Mouse (Mus musculus): ENCODE measurements around the gene Olfr553.
A peak's percentile ranks its signal among the peaks of the same experiment; 100 is the strongest.
"Not testable (repeated sequence)": the region's sequence is repeated elsewhere in the genome, so short reads cannot be mapped to it uniquely, and the experiment has no call there.

Gene Olfr553

DNA sequence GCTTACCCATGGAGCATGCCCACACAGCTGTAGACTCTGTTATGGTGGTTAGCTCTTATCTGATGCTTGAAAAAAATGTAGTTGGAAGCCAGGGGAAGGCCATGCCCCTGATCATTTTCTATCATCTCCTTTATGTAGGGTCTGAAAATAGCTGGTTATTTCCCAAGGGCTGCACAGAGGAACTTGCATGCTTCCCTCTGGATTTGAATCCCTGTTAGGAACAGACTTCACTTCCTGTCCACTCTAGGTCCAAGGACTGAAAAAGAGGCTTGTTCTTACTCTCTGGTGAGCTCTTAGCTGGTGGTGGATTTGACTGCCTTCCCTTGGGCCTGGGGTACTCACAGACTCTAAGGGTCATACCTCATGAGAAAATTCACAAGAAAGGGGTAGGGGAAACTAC lies at the start of gene Olfr553:
Gene Olfr553, minus strand, starts transcription at position 101 of the 400 bp plus-strand sequence.
- DNase-seq, result no peak

DNA sequence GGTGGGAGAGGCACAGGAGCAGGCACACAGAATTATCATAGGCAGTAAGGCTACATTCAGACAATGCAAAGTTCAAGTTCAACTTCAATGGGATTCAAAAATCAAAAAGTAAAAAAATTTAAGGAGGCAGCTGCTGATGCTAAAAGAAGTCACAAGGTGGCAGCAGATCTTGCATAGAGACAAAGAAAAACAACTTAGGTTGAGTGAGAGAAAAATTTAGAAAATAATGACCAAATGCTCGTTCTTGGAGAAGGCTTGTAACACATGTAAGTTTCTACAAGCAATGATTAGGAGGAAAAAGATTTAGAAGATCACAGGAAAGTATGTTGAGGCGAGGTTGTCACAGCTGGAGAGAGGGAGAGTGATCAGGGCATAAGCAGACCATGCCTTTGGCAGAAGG lies 47.4 kb upstream of the Olfr553 start:
- peak; percentile 12 to 18 for DNase-seq

DNA sequence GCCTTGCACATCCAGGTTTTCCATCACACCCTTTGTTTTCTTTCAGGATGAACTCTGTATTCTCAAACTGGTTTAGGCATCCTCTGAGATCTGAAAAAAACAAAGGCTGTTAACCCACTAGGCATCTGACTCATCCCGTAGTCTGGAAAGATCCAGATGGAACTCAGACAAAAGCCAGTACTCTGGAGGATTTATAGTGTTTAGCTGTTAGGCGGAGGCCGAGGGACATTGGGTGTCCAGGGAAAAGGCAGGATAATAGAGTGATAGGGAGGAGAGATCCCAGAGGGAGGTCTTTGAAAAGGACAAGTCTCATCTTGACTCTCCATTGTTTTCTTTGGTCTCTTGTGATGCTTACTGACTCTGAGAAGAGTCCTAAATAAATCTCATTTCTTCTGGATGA lies 46.6 kb upstream of the Olfr553 start, which contains the start of gene Olfr556:
Gene Olfr556, plus strand, starts transcription at position 301 of the 400 bp plus-strand sequence.
- no peak for DNase-seq

DNA sequence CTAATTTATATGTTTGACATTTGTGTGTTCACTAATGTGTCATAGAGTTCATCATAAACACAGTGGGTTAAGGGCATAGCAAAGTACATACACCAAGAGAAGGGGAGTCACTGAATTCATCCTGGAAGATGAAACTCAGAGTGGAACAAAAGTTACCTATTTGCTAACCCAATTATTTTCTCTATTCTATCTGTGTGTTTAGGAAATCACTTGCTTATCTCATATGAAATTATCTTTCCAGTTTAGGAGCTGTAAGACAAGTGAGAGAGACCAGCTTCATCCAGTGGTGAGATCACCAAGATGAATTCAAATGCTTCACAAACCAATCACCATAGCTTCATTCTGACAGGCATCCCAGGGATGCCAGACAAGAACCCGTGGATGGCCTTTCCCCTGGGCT lies 40.5 kb upstream of the Olfr553 start, which contains the start of gene Olfr555:
Gene Olfr555, plus strand, starts transcription at position 301 of the 400 bp plus-strand sequence.
- DNase-seq, result no peak

DNA sequence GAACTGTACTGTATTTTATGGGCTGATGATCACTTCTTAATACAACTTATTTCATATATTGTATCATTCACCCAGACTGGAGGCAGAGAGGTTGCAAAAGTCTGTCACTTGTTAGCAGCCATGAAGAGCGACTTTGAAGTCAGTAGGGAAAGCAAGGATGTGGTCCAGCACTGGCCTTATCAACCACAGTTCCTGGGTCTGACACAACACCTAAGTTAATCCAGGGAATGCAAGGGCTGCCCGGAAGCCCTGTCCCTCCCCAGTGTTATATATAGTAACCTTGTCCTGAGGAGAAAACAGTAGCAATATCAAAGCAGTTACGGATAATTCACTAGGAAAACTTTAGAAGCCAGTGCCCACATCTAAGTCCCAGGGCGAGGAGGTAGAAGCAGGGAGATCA lies 26.9 kb upstream of the Olfr553 start:
- not testable (repeated sequence) for DNase-seq

DNA sequence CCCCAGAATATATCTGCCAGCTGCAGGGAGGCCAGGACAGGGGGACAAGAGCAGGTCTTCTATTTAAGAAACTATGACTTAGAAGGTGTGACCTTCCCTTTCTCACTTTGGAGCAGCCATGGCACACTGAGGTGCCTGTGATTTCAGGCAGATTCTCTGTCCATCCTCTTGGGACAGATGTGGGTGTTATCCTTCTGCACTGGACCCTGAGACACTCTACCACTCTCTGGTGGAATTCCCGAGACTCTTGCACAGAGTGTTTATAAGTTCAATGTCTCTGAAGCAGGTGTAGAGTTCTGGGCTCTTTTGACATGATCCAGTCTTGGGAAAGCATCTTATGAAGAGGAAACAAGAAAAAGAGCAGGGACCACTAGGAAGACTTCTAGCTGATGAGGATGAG lies 20.1 kb upstream of the Olfr553 start, which contains the start of gene Olfr554:
Gene Olfr554, plus strand, starts transcription at position 301 of the 400 bp plus-strand sequence.
- no peak for DNase-seq

DNA sequence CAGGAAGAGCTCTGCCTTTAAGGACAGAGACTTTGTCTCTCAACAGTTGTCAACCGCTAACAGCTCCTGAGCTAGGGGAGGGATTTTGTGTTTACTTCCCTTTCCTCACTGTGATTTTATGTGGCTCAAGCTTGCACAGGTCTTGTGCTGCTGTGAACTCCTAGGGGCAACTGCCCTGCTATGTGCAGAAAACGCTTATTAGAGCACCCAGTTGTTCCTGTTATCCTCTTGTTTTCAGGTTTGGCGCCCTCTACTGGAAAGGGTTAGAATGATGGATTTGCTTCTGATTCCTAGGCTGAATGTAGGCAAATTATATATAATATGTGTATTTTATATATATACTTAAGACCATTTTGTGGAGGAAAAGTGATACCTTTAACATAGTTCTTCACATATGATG lies 18.6 kb upstream of the Olfr553 start:
- peak; percentile 62 to 65 for DNase-seq

DNA sequence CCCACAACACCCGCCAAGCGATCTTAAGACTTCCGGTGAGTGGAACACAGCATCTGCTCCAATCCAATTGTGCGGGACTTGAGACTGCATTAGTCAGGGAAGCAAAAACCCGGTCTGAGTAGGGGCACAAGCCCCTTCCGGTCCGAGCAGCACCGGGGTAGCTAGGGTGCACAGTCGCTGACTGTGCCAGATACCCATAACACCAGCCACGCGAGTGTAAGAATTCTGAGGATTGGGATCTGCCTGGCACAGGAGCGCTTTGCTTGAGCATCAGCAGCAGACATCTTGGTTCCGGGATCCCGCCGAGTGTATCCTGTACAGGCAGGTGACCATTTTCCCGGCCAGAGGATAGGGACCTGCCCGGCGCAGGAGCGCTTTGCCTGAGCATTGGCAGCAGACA lies 2.4 kb upstream of the Olfr553 start:
- DNase-seq, result peak; percentile 4 to 14

DNA sequence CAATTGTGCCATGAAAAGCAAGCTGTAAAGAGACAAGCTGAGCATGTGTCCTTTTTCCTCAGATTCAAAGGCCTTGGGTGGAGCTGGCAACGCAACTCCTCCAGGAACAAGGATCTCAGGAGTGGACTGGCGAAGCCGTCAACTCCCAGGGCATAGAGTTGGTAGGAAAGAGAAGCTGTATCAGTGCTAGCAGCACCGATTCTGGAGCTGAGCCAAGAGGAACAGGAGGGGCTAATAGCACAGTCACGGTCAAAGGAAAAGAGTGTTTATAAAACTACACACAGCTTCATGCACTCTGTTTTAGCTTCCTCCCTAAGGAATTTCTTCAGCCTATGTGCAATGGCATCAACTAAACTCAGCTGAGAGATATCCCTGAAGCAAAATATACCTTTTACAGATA lies 1.6 kb upstream of the Olfr553 start:
- DNase-seq, result peak; percentile 49 to 61

DNA sequence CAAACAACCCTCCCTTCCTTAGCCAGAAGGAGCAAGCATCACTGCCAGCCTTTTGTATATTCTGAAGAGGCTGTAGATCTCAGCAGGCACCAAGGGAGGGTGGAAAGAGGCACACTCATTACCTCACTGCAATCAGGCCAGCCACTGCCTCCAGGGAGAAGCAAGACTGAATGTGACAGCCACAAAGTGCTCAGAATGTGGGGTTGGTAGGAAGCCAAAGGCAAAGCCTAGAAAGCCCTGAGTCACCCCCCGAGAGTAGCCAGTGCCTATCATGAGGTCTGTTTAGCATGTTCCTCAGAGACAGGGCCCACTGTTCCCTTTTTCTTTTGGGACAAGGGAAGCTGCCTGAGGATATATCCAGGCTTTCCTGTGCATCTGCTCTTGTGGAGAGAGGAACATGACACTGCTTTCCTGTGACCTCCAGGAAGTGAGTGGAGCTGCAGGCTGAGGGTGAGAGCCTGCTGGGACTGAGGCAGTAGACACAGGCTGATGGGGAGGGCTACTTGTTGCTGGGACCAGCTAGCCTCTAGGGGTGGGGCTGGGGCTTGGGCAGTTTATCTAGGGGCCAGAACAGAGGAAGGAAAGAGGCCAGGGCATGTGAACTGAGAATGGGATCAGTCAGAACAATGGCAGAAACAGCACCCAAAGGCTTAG lies 20.5 kb downstream of the Olfr553 start, which contains the start of gene Olfr552:
Gene Olfr552, plus strand, starts transcription at position 393 of the 654 bp plus-strand sequence.
- no peak for DNase-seq

DNA sequence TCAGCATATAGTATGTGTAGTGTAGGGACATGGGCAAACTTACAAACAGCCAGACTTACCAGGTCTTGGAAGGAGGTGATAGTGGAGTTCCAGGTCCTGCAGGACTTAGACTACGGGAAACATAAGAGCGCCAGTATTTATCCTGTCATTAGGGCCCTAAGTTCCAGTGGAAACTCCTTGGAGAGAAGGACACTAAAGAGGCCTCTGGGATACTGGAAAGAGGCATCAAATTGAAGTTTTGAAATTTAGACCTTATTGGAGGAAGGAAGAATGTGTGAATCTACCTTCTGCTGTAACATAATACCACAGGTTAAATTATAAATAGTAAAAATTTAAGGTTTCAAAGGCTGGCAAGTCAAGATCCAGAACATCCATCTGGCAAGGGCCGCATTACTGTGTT lies 26.2 kb downstream of the Olfr553 start, which contains the start of gene Olfr551:
Gene Olfr551, minus strand, starts transcription at position 101 of the 400 bp plus-strand sequence.
- no peak for DNase-seq

DNA sequence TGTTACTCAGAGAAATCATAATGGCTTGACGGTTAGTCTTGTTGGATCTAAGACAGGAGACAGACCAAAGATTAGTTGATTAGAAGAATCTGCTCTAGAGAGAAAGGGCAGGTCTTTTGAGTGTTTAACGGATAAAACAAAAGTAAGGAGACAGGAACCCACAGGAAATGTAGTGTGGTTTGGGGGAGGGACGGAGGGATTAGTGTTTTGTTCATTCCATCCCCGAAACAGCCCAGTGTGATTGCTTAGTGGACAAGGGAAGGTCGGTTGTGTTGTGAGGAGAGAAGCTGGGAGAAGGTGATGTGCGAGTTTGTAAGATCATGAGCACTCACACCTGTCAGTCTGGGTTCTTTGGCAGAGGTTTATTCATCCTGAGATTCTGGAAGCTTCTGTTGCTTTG lies 42.0 kb downstream of the Olfr553 start:
- DNase-seq, result no peak

DNA sequence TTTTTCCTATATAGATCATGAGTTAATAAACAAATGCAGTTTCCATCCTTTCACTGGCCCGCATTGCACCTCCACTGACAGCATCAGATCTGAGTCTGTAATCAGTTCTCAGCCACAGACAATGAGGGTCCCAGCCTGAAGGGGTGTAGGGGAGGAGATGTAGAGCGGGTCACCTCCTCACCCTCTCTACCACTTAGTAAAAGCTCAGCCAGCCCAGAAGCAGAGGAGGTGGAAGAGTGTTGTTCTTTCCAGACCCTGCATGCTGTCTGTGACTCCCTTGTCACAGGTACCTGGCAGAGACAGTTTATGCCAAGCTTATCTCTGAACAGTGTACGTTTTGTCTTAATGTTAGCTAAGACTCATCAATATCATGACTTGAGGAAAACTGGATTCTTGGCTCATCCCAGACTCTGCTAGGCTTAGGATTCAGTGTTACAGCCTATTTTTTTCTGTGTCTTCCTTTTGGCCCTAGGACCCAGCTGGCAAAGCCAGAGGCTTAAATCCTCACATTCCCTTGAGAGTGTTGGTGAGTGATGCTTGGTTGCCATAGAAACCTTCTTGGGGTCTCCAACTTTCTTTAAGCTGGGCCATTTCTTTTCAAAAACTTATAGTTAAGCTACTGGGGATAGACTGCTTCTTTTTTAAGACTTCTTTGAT lies 44.7 kb downstream of the Olfr553 start:
- no peak for DNase-seq

DNA sequence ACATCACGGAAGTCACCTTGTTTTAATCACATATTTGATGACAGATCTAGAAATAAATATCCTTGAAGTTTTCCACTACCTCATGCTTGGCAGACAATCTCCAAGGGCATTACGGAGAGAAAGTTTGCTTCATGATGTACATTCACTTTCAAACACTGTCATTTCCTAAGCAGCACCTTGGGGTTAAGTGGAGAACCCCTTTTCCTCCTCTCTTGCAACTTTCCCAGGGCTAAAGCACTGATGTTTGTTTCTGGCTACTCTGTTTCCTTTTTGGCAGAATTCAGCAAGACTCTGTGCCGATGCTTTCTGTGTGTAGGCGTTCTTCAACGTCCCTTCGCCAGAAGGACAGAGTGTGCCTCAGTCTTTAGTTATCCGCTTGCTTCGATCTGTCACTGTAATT lies 46.9 kb downstream of the Olfr553 start, which contains the start of gene Olfr550:
Gene Olfr550, plus strand, starts transcription at position 301 of the 400 bp plus-strand sequence.
- no peak for DNase-seq

DNA sequence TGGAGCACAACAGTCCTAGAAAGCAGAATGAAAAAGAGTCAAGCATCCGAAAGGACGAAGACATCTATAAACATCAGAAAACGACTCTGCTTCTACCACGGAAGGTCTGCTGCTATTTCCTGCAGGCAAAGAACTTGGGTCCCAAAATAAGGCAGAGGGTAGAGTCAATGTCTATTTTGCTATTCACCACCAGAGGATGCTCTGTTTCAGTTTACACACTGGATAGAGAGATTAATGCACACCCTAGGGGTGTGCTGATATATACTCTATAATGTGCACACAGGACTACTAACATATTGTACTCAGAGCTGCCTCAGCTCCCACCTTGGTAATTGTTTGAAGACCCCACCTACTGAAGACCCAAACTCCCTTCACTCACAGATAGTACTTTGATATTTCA lies 51.8 kb downstream of the Olfr553 start:
- DNase-seq, result no peak

DNA sequence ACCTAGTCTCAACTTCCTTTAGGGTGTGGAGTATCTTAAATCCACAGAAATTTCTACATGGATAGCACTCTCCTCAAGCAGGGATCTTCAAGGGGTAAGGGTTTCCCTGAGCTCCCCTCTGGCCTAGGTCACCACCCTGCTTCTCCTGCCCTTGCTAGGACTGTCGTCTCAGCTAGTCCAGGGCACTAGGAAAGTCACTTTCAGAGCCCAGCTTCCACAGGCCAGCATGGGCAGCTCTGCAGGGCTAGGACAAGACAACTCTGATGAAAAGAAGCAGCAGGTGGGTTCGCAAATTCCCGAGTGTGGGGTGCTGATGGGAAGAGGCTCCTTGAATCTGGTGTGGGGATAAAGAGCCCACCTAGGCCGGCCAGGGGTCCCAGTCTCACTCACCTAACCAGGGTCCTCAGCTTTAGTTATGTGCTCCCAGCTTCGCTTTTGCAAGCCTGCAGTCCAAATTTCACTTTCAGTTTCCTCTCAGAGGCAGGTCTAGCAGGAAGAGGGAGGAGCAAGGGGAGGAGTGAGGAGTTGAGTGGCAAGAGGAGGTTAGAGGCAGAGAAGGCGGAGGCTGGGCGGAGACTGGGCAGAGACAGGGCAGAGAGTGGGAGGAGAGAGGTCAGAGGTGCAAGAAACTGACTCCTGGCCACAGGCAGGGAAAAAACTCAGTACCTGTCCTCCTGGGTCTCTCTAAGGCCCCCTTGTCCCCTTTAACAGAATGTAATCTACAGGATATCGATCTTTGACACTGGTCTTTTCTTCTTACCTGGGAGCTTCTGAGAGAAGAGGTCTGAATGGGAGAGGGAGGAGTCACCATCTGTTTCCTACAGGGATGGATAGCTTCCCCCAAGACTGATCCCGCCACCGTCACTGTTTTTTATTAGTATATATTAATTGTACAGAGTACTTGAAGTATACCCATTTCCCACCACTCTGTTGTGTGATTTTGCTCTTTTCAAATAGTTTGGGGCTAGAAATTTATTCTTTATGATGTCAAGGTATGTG lies 52.7 kb downstream of the Olfr553 start, which contains the start of gene Trim21:
Gene Trim21, minus strand, starts transcription at position 488 of the 999 bp plus-strand sequence.
- peak; percentile 57 to 61 for DNase-seq
